Mouse (Mus musculus) pancreas, adult 10 weeks (tissue): ENCODE measurements around the gene Vmn1r119. TPM values are rescaled to one million over a fixed set of nuclear protein-coding genes. Genes with fewer than 3 reads are reported as not detected.

Source experiments
- polyA plus RNA-seq: library from polyadenylated mRNA; stranded (reverse); fragments of 350-450 nt; fragmentation: Illumina TruSeq; extraction: RNeasy Lipid Tissue Mini Kit (QIAGEN cat#74804); gene quantifications from one replicate; pipeline ENCODE4 v1.2.3, GENCODE M21; 2015; ENCODE audit warnings: low read depth, low replicate concordance; ENCODE audit not compliant: insufficient read depth

Gene Vmn1r119
- not detected for polyA plus RNA-seq

DNA sequence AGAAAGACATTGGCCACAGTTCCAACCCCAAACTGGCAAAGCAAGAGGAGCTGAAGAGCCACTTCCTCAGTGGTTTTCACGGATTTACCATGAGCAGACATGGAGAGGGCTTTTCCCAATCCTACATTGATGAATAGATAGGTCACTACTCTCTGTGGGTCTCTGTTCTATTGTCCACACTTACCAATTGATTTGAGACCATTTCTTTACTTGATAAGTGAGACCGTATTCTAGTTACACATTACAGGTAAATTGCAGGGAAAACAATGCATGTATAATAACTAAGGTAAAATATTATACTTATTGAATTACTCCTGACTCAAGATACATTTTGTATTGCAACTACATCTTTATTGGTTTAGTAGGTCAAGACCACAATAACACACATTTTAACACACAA is at the start of gene Vmn1r119:
Vmn1r119 (minus strand) TSS at position 101 of the 400 bp plus-strand sequence.

DNA sequence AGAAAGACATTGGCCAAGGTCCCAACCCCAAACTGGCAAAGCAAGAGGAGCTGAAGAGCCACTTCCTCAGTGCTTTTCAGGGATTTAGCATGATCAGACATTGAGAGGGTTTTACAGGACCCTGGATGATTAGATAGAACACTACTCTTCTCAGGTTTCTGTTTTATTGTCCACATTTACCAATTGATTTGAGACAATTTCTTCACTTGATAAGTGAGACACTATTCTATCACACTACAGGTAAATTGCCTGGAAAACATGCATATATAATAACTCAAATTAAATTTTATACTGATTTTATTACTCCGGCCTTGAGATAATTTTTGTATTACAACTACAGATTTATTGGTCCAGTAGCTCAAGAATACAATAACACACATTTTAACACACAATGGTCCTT is 41.4 kb upstream of the Vmn1r119 start, which contains the start of gene Vmn1r120:
Vmn1r120 (minus strand) TSS at position 101 of the 400 bp plus-strand sequence.

Other genes starting within 250 kb of the Vmn1r119 start
- gene Vmn1r112, start 241.3 kb downstream of the Vmn1r119 start, polyA plus RNA-seq, result not detected
- not detected for gene Vmn1r113, start 225.2 kb downstream of the Vmn1r119 start, polyA plus RNA-seq
- gene Vmn1r114, start 200.3 kb downstream of the Vmn1r119 start, polyA plus RNA-seq, result not detected
- not detected for gene Vmn1r115, start 167.5 kb downstream of the Vmn1r119 start, polyA plus RNA-seq
- not detected for gene Vmn1r116, start 140.2 kb downstream of the Vmn1r119 start, polyA plus RNA-seq
- not detected for gene Vmn1r117, start 128.3 kb downstream of the Vmn1r119 start, polyA plus RNA-seq
- not detected for gene Vmn1r118, start 100.1 kb downstream of the Vmn1r119 start, polyA plus RNA-seq
- gene Vmn1r120, start 41.3 kb upstream of the Vmn1r119 start, polyA plus RNA-seq, result not detected
- not detected for gene Vmn1r121, start 86.1 kb upstream of the Vmn1r119 start, polyA plus RNA-seq
- gene Vmn1r122, start 121.7 kb upstream of the Vmn1r119 start, polyA plus RNA-seq, result not detected
- not detected for gene Vmn1r123, start 149.7 kb upstream of the Vmn1r119 start, polyA plus RNA-seq
- not detected for gene Gm5157, start 178.0 kb upstream of the Vmn1r119 start, polyA plus RNA-seq
- not detected for gene Vmn1r124, start 248.2 kb upstream of the Vmn1r119 start, polyA plus RNA-seq